Mouse (Mus musculus) cortical plate, adult 2 months (tissue): ENCODE measurements at regions not wholly inside any gene's neighbourhood (a gene's known extent, or its start where the extent isn't known, plus 50 kb on each side); places are given as distances from the start of the nearest gene placed in this dataset.

Experiments
- CTCF ChIP-seq: fragments of 200-500 bp; IDR thresholded peaks from 2 replicates; pipeline ENCODE4 v1.5.1; 2011; ENCODE audit warnings: mild to moderate bottlenecking, control low read depth, low read length; ENCODE audit not compliant: insufficient read depth; ENCODE audit errors: extremely low read depth
- POLR2A ChIP-seq: fragments of 200-500 bp; IDR thresholded peaks from 2 replicates; pipeline ENCODE4 v1.6.1; 2011; ENCODE audit warnings: mild to moderate bottlenecking, low read length, control low read depth; ENCODE audit not compliant: insufficient read depth; ENCODE audit errors: extremely low read depth

GRCm38 (mm10) chr1:73836680-73837079 is 287.6 kb downstream of the Tns1 start:
- TF ChIP-seq CTCF = no peak
- TF ChIP-seq POLR2A = no peak
